Mouse (Mus musculus) right cerebral cortex, adult 18-20 months (tissue): ENCODE measurements around the gene Slc16a13.

Experiments
- DNase-seq: peaks from one replicate; pipeline ENCODE4 v3.0.0; 2022; ENCODE audit warnings: mixed read lengths

Slc16a13 gene

DNA sequence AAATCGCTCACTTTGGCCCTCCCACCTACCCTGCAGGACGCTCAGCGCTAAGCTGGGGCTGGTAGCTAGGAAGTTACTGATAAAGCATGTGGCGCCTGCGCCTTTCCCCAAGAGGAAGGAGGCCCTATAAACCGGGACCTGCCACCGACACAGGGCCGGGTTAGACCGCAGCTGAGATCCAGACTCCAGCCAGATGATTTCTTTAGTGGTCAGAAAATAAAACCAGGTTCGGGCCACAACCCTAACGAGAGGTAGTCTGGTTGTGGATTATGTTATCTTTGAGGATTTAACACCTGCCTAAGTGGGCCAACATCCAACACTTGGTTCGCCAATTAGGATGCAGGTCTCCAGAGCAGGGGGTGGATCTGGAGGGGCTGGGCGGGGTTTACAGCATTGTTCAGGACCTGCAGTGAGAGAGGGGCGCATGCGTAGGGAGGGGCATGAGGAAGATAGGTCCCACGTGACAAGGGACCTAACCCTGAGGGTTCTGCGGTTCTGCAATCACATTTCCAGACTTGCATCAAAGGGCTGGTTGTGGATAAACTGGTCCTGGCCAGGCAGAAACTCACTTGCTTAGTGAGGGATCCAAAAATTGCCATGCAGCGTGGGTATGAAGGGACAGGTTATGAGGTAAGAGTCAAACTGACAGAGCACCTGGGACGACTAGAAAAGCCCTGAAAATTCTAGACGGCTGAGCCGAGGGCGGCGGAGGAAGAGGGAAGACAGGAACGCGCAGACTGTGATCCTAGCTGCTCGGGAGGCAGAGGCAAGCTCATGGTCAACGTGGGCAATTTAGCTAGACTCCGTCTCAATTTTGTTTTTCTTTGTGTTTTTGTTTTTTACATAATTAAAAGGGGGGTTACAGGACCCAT, at the start of gene Slc16a13:
Gene Slc16a13, minus strand, starts transcription at position 334 of the 872 bp plus-strand sequence.
- peak; percentile 96 for DNase-seq

DNA sequence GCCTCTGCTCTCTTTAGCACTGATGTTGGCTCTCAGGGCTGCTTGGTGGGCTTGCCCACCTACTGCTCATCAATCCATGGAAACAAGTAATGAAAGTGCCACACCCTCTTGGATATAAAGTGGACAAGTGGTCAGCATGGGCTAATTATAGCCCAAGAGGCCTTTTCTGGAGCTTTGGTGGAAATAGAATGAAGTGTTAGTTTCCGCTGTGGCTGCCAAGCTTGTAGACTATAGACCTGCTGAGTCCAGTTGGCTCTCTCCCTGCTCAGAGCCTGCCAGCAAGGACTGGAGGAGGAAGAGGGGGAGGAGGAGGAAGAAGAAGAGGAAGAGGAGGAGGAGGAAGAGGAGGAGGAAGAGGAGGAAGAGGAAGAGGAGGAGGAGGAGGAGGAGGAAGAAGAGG, 45.5 kb upstream of the Slc16a13 start:
- DNase-seq, result no peak

DNA sequence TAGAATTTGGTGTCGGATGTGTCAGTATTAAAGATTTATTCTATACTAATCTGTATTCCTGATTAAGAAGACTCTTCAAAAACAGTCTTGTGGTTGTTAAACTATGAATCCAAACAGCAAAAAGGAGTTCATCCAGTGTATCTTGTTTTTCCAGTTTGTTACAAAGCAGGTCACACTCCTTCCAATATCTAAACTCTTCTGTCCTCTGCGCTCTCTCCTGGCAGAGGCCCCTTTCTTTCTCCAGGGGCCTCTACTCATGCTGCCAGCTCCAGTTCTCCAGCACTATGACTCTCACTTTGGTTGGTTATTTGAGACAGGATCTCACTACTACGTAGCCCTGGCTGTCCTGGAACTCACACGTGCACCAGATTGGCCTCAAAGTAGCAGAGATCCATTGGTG, 45.0 kb upstream of the Slc16a13 start:
- DNase-seq, result no peak

DNA sequence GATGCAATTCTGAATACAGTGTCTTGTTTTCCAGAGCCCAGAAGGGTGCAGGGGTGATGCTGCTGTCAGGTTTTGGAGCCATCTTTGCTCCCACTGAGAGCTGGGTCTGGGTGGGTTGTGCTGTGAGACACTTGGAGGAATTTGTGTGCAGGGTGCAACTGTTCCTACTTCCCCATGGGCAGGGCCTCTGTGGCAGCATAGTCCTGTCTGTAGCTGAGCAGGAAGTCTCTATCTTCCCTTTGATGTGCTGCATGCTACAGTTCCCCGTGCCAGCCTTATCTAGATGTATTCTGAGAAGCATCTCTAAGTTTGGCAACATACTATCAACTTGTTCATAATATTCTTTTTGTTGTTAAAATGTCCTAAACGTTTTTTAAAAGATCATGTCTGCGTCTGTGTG, 44.4 kb upstream of the Slc16a13 start:
- DNase-seq, result no peak

DNA sequence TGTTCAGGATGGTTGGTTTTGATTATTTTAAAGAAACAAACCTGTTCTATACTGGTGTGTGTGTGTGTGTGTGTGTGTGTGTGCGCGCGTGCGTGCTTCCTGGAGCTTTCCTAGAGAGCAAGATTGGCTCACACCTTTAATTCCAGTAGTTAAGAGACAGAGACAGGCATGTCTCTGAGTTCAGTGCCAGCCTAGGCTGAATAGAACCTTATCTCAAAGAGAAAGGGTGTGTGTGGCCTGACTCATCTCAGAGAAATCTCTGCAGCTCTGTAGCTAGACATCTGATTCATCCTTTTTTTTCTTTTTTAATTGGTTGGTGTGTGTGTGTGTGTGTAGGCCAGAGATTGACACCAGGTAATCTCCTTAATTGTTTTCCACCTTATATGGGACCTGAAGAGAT, 38.2 kb upstream of the Slc16a13 start:
- DNase-seq, result no peak

DNA sequence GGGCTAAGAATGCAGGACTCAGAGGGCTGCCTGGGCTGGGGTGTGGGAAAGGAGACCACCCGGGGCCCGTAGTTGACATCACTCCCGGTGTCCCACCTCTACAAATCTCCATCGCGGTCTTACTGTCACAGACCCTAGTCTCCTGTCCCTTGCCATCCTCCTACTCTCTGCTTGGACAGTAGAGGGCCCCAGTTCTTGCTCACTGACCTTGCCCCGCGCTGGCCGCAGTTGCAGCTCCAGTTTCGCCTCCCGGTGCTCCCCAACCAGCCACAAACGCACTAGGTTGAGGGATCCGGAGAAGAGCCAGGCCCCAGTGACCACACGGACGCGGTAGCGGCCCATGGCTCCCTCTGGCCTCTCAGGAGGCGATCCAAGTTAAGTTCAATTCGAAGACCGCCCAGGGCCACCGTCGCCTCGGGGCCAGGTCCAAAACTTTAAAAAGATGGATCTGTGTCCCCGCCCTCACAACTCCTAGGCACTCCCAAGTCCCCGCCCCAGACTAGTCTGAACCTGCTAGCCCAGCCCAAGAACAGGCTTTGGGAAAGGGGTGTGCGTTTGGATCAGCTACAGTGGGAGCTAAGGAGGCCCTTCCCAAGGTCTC, 34.2 kb upstream of the Slc16a13 start, which contains the start of gene Alox12:
Gene Alox12, minus strand, starts transcription at position 423 of the 601 bp plus-strand sequence.
- no peak for DNase-seq

DNA sequence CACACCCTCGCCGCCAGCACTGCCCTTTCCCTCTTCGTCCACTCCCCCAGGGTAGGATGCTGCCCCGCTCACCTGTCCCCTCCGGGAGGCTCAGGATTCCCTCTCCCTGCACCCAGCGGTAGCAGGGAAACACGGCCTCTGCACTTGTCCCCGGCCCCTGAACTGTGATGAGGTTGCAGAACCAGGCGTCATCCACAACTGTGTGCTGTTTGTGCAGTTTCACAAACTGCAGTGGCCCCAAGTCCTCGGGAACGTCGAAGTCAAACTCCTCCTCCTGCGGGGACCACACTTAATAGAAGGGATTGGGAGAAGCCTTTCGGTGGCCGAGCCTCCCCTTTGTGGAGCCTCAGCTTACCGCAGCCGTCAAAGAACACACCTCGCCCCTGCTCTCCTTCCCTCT, 33.5 kb upstream of the Slc16a13 start:
- DNase-seq, result no peak

DNA sequence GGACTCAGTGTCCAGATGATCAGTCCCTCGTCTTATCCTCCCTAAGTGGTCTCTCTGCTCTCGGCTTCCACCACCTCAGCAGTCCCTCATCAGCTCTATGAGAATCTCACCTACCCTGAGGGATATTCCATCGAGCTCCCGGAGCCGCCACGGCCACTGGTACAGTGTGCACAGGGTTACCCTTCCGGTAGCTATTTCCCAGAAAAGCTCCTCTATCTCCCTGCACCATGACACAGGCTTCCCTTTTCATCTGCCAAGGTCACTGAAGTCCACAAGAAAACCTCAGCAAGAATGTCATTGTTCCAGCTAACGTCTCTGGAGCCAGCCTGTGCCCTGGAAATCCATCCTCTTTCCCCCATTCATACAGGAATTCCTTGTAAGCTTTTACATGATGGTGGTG, 31.0 kb upstream of the Slc16a13 start:
- no peak for DNase-seq

DNA sequence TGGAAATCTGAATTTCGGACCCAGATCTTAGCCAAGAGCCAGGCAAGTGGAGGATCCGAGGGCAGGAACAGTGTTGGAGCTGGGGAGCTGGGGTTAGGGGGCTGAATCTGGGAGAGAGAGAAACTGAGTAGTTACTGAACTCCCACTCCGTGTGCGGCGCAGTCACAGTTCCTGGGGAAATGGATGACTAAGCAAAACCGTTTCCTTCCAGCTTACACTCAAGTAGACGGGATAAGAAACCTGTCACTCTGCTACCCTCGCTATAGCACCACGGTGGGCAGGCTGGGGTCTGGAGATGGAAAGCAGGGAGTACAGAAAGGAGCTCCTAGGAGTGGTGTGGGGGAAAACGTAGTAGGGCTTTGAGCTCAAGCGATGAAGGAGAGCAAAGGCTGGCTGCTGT, 29.3 kb upstream of the Slc16a13 start:
- no peak for DNase-seq

DNA sequence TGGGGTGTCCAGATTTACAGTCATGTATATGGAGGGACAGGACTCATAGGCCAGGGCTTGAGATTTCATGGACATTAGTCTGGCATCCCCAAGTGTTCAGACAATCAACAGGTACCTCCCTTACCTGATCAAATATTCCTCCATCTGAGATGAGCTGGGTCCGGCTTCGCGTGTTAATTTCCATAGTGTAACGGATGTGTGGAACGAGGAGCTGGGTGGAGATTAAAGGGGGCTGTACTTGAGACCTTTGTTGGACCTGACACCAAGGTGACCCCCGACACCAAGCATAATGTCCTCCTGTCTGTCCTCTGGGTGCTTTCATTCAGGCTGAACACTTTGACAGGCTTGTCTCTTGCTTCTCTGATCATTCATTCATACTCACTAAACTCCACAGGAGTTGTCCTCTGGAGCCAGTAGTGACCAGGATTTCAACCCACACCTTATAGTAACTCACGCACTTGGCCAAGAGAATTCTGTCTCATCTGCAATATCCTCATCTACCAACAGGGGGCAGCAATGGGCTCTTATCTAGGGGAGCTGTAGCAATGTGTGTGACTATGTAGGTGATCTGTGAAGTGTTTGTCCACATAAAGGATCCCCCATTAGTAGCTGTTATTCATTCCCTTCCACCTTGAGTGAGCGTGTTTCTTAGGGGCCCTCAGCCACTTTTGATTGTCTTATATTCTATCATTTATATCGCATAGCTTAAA, 26.4 kb upstream of the Slc16a13 start:
- no peak for DNase-seq

DNA sequence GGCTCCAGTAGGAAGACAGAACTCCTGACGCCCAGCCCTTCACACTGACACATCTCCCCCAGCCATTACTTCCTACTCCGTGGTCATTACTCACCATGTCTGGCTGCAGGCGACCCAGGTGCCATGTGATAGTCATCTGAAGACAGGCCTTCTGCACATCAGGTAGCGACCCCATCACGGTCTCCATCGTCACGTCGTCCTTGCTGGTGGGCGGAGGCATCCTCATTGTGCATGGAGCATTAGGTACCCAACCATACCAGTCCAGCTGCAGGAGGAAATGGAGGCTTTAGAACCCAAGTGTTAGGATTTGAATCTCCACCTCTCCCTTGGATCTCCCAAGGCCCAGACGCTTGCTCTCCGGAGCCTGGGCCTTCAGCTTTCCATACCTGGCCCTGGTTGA, 21.7 kb upstream of the Slc16a13 start:
- DNase-seq, result no peak

DNA sequence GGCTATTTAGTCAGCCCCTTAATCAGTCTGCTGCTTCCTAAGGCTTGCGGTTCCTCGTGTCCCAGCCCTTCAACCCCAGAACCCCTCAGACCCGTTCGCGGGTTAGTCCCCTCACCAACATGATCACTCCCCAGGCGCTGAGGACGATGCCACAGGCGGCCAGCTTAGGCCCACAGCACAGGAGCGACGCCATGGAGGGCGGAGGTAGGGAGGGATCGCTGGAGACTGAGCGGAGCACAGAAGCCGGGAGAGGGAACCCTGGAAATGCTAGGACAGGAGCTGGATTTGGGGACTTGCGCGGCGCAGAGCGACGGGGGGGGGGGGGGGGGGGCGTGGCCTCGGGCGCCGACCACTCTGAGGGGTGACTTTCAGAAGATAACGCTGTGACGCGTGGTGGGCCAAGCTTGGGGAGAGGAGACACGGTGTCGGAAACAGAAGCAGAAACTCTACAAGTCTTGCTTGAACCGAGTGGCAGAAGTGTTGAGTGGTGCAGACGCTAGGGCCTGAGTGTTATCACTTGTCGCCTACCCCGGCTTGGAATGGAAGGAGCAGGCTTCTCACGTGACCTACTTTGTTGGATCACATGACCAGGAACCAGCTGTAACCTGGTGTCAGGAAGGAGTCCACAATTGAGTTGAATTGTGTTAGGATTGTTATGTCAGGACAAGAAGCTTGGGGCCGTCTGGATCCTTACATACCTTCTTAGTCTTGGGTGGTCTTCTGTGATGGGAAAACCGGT, 18.8 kb upstream of the Slc16a13 start, which contains the start of the genes Gm21988 and Rnasek:
Gene Gm21988, minus strand, starts transcription at position 290 of the 739 bp plus-strand sequence.
Gene Rnasek, minus strand, starts transcription at position 302 of the 739 bp plus-strand sequence.
- DNase-seq, result peak; percentile 80

DNA sequence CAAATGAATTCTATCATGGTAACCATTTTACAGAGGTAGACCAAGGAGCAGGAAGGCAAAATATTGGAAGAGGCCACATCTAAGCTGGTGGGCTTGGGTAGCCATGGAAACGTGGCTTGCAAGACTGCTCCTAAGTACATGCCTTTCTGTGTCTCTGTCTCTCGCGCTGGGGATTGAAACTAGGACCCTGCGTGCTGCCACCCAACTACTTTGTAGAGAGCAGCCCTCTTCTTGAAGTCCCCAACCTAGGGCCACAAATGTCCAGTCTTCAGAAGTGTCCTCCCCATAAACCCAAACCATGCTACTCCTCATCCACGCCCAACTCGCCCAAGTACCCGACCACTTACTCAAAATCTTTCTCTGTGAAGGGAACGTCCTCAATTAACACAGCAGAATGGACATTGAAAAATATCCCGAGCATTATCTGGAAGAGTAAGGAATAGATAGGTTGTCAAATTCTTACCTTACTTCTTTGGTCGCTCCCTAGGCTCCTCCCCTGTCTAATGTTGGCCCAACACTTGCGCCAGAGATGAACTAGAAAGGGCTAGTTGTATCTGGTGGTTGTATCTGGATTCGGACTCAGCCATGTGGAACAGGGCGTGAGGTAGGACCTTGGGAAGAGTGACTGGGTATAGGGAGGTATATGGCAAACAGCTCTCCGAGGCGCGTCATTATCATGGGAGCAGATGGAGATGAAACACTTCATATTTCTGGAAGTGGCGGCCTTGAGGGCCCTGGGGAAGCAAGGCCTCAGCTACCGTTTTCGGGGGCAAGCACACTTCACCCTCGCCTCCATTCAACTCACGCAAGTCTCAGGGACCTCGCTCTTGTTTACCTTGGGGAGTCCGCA, 18.0 kb upstream of the Slc16a13 start:
- no peak for DNase-seq

DNA sequence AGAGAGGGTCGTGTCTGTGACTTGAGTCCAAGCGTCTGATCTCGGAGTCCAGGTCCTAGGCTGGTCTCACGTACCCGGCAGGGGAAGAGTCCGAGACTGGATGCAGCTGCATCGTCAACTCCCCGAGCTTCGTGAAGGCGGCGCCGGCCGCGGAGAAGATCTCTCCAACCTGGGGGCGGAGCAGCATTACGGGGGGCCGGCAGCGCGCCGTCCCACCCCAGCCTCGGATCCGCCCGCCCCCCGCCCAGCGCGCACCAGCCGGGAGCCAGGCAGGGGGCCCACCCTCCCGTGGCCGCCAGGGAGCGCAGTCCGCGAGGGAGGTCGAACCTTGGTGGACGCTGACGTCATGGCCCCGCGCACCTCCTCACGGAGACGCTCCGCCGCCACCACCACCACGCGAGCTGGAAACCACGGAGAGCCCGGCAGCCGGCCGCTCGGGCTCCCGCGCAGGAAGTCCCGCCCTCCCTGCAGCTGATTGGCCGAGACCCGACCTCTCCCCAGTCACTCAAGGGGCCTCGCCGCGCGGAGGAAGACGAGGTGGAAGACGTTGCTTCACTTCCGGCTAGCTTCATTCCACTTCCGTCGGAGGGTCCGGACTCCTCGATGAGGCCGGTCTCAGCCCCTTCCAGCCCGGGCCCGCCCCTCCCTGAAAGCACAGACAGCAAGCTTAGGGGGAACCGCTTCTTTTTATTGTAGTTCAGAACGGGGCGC, 16.7 kb upstream of the Slc16a13 start, which contains the start of gene 0610010K14Rik:
Gene 0610010K14Rik, minus strand, starts transcription at position 458 of the 711 bp plus-strand sequence.
- DNase-seq, result peak; percentile 98

DNA sequence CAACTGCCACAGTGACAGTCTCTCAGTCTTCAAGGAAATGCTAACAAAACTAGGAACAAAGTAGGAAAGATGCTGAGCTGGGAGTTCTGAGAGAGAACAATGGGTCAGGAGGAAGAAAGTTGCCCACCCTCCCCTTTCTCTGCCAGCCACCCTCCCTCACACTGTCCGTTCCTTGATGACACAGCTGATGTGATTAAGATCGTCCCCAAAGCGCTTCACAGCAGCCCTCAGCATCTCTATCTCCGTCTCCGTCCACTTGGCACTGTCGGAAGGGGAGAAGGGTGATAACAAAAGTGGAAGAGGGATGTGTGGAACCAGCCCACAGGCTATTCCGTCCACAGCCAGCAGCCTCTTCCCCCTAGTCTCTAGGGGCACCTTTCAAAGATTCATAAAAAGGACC, 15.9 kb upstream of the Slc16a13 start:
- no peak for DNase-seq

DNA sequence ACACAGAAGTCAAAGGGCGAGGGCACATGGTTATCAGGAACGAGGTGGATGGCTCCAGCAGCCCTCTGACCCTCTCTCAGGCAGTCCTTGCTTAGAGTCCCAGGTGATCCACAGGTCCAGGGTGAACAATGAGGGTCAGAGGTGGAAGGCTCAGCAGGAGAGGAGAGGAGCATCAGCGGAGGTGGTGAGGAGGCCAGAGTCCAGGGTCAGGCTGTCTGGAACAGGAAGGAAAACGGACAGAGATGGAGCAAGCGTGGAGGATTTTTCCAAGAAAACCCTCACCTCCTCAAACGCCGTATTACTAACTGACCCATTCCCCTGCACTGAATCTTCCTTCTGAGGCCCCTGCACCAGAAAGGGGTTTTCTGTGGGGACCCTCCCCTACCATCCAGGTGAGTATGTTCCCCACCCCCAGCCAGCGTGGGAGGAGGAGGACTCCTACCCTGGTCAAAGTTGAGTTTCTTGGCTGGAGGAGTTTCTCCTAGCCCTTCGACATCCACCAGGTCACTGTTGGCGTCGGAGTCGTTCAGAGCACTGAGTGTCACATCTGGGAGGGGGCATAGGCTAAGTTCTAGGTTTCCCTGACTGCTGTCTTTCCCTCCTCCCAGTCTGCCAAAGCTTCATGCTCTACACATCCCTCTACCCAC, 14.5 kb upstream of the Slc16a13 start:
- DNase-seq, result no peak

DNA sequence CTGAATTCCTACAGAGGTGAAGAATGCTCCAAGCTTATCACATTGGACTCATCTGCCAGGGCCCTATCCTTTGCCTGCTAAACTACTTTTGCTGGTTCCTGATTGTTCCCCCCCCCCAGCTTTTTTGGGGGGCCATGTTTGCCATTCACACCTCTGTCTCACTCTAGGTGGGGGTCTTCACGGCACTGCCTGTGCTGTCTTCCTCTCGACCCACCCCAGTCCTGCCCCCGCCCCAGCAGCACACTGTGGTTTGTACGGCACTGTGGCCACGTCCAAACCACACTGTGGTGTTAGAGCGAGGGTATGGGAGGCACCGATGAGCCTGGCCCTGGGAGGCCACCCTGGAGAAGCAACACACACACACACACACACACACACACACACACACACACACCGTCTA, 13.6 kb upstream of the Slc16a13 start:
- DNase-seq, result no peak

DNA sequence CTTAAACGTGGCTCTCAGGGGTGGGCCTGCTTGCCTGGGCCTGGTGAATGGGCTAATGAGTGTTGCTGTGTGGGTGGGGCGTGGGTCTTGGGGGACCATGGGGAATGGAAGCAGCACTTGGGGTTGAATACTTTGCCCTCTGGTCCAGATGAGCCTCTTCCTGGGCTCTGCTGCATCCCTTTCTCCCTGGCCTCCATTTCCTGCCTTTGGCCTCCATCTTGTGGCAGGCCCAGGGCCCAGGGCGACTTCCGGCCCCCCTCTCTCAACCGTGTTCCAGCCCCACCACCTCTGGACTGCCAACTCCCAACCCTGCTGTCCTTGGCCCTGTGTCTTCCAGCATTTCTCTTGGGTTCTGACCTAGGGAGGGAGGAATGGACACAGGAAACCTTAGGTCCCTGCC, 13.2 kb upstream of the Slc16a13 start:
- DNase-seq, result no peak

DNA sequence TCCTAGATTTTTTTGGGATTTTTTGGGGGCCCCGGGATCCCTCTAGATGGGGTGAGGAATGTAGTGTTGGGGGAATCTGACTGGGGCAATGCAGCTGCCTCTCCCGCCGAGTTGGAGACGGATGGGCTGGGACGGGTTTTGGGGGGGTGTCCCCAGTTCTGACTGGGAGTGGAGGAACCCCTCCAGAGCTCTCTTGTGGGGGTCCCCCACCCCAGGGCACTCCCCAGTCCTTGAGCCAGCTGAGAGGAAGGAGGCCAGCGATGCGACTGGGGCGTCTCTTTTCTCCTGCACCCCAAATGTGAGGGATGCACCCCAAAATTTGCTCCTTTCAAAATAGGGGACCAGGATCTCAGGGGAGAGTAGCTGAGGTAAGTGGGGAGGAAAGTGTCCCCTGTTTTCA, 12.2 kb upstream of the Slc16a13 start:
- DNase-seq, result no peak

DNA sequence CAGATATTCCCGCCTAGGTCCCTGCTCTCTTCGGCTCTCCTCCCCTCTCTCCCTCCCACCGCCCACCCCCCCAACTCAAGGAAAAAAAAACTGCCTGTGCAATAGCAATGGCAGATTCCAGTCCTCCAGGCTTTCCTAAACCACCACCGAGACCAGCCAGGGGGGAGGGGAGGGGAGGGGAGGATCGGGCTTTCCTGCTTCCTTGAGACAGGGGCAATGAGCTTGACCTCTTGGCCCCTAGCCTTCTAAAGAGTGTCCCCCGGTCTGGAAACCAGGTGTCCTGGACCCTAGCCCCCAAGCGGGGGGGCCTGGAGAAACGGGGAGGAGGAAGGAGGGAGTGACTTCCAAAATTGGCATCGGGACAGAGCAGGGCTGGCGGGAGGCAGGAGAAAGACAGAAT, 11.7 kb upstream of the Slc16a13 start:
- DNase-seq, result no peak
